ENCODE assay signal across 9 mouse cellular contexts in genomic region chr2:73003751-73004717, GRCm38 (mm10). TPM values are rescaled to one million over a fixed set of nuclear protein-coding genes. Genes with fewer than 3 reads are reported as not detected.
DNase-seq lines count a peak whose midpoint lies in the region; ATAC-seq and TF ChIP-seq lines count a peak whose summit lies in the region.
"Had no signal": no experiment of that assay in that cellular context is flagged by ENCODE, and none has a peak within 500 bp of the region (broad histone marks: within the 10 kb centered on the region; RNA-seq: fewer than 3 reads in every experiment).

No protein-coding gene starts in this region.

- DNase-seq in ES-CJ7 (ENCODE audit: low read depth, low spot score), result peak; percentile 35
- peak; percentile 43 to 65 for DNase-seq in layer of hippocampus, postnatal 10 days (ENCODE audit: low spot score in 2 of 2)
- peak; percentile 88 for DNase-seq in lung, postnatal 36 days
- DNase-seq in retina, postnatal 1 day, result peak; percentile 80
- DNase-seq in urinary bladder, postnatal 14 days (ENCODE audit: low spot score), result peak; percentile 88

- peak overlapping the region; percentile 39; the same call in 1 of the 2 replicates for H3K9ac ChIP-seq in forebrain, embryonic 16.5 days (replicated peaks; ENCODE audit: low read depth, low read length)

- H3K36me3 ChIP-seq in forebrain, embryonic 16.5 days (ENCODE audit: control insufficient read depth, insufficient read depth), result no peaks in the 10 kb centered on the region

- no peaks in the 10 kb centered on the region for H3K9me3 ChIP-seq in forebrain, embryonic 16.5 days (ENCODE audit: control insufficient read depth, low read length)

- H3K4me3 ChIP-seq in bone marrow macrophage, adult 2 months (ENCODE audit: insufficient read depth, low read length), result peak overlapping the region; percentile 48
- H3K4me3 ChIP-seq in forebrain, embryonic 16.5 days (replicated peaks; ENCODE audit: low read length), result no peak overlapping the region

- peaks cover 46% of the 10 kb centered on the region for H3K4me1 ChIP-seq in bone marrow macrophage, adult 2 months (ENCODE audit: control insufficient read depth, insufficient read depth, low read length)
- peaks cover 17% of the 10 kb centered on the region for H3K4me1 ChIP-seq in forebrain, embryonic 16.5 days (replicated peaks; ENCODE audit: control insufficient read depth, insufficient read depth, low read length)

- TF ChIP-seq POLR2A in bone marrow macrophage, adult 2 months (IDR thresholded peaks at IDR 0.05; ENCODE audit: borderline replicate concordance, low read depth, low read length), result no peak

- H3K27ac ChIP-seq in bone marrow macrophage, adult 2 months (ENCODE audit: insufficient read depth, low read depth, low read length), result peak overlapping the region; percentile 95
- H3K27ac ChIP-seq in forebrain, embryonic 16.5 days (ENCODE audit: low read length), result peak overlapping the region; percentile 60

- H3K4me2 ChIP-seq in forebrain, embryonic 16.5 days (ENCODE audit: low read length), result peak overlapping the region; percentile 24

- no peaks in the 10 kb centered on the region for H3K27me3 ChIP-seq in forebrain, embryonic 16.5 days (replicated peaks; ENCODE audit: control insufficient read depth, insufficient read depth, low read length)

- WGBS in forebrain, embryonic 16.5 days, result 26% methylated on average over 24 of the region's 24 CpGs

- peak; percentile 89 for ATAC-seq in forebrain, embryonic 16.5 days
- ATAC-seq in hematopoietic stem cell, adult 5-6 weeks (replicated peaks in 1 of 2; ENCODE audit: insufficient read depth in 1 of 2, low FRiP score in 2 of 2, low TSS enrichment in 1 of 2, low read depth in 1 of 2, poor library complexity in 2 of 2, severe bottlenecking in 2 of 2), result peak; percentile 70 to 73

- no peak for TF ChIP-seq CTCF in bone marrow macrophage, adult 2 months (IDR thresholded peaks at IDR 0.05; ENCODE audit: low read depth, low read length)

RNA-seq across cellular contexts. Expression of gene Gm11084, which starts 17.5 kb away (rescaled TPM):
- not detected in 2 replicates for polyA plus RNA-seq in bone marrow macrophage, adult 2 months (2012; ENCODE audit: insufficient read depth, insufficient read length, missing spikeins)
- not detected in 2 replicates for polyA plus RNA-seq in forebrain, embryonic 16.5 days (2015; fragmentation: Nextera tagmentation; extraction: Ambion mirVana)
- not detected in 2 replicates for total RNA-seq in hematopoietic stem cell, adult 5-6 weeks (2017)
- total RNA-seq in layer of hippocampus, postnatal 10 days (2021), result not detected
- total RNA-seq: layer of hippocampus, adult 18-20 months had no signal

RNA-seq across cellular contexts. Expression of gene Sp3, which starts 23.8 kb away (rescaled TPM):
- 65.5 and 72.8 TPM in 2 replicates for polyA plus RNA-seq in bone marrow macrophage, adult 2 months (2012; ENCODE audit: insufficient read depth, insufficient read length, missing spikeins)
- polyA plus RNA-seq in forebrain, embryonic 16.5 days (2015; fragmentation: Nextera tagmentation; extraction: Ambion mirVana), result 51.6 and 59.7 TPM in 2 replicates
- 160 and 167 TPM in 2 replicates for total RNA-seq in hematopoietic stem cell, adult 5-6 weeks (2017)
- 10 to 100 TPM; 48.3 to 56.6 TPM for total RNA-seq in layer of hippocampus, postnatal 10 days (2021)

Comparison
In these comparisons a context has a peak if more than half of its experiments do, and no peak if none do; other contexts are left out.
1. DNase-seq: peak in every context shown above with its lines; median percentile 88 in lung, postnatal 36 days; 88 in urinary bladder, postnatal 14 days; 80 in retina, postnatal 1 day; 54 in layer of hippocampus, postnatal 10 days; 35 in ES-CJ7.